Mouse (Mus musculus) megakaryocyte, embryonic 14.5 days (primary cell): Measurements from ENCODE around the gene Cep85l. TPM values are rescaled to one million over a fixed set of nuclear protein-coding genes. Genes with fewer than 3 reads are reported as not detected.

Experiments
- H3K27me3 ChIP-seq: replicated peaks from 2 replicates; pipeline ENCODE3; 2012; ENCODE audit warnings: inconsistent platforms
- H3K36me3 ChIP-seq: replicated peaks from 2 replicates; pipeline ENCODE3; 2012; ENCODE audit warnings: low read length, inconsistent platforms, mixed read lengths
- H3K4me1 ChIP-seq: 2 replicates; pipeline ENCODE4 v1.6.1; 2012; ENCODE audit warnings: inconsistent platforms
- H3K4me3 ChIP-seq: replicated peaks from 2 replicates; pipeline ENCODE3; 2012; ENCODE audit warnings: moderate library complexity, mild to moderate bottlenecking, inconsistent platforms
- H3K9me3 ChIP-seq: 2 replicates; pipeline ENCODE4 v1.6.1; 2012; ENCODE audit warnings: inconsistent platforms
- FLI1 ChIP-seq: IDR thresholded peaks from 2 replicates; pipeline ENCODE4 v1.6.1; 2012; ENCODE audit warnings: low read length, inconsistent platforms, mixed read lengths
- GATA1 ChIP-seq: IDR thresholded peaks from 3 replicates; pipeline ENCODE4 v1.6.1; 2012; ENCODE audit warnings: mixed read lengths, low read length, inconsistent platforms, borderline replicate concordance
- polyA plus RNA-seq: library from polyadenylated mRNA; stranded (reverse); fragments of >175 nt; gene quantifications from 2 replicates; pipeline ENCODE4 v1.2.3, GENCODE M21; 2012; ENCODE audit warnings: low replicate concordance; ENCODE audit not compliant: insufficient read depth

Gene Cep85l
- polyA plus RNA-seq, 1 experiment = 0.15 TPM

DNA sequence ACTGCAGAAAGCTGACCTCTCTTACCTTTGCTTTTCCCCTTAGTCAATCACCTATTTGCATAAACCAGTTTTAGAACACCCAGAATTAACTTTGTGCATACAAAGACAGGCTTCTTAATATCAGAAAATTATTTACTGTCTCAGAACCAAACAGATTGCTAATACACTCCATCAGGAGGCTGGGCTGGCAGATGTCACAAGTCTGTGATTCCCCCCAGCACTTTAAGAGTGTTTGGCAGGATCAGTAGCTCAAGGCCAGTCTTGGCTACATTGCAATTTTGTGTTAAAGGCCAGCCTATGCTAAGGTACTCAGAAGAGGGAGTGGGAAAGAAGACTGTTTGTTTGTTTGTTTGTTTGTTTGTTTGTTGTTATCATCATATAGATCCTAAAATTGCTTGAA is 2.7 kb downstream of the Cep85l start:
- Histone ChIP-seq H3K4me1 (peaks cover 20% of the 10 kb centered on the region), H3K27me3 (peaks cover 3% of the 10 kb centered on the region), H3K36me3 (no peaks in the 10 kb centered on the region), H3K4me3 (no peak overlapping the region), H3K9me3 (peaks cover 9% of the 10 kb centered on the region)
- TF ChIP-seq GATA1 = no peak
- no peak for TF ChIP-seq FLI1

DNA sequence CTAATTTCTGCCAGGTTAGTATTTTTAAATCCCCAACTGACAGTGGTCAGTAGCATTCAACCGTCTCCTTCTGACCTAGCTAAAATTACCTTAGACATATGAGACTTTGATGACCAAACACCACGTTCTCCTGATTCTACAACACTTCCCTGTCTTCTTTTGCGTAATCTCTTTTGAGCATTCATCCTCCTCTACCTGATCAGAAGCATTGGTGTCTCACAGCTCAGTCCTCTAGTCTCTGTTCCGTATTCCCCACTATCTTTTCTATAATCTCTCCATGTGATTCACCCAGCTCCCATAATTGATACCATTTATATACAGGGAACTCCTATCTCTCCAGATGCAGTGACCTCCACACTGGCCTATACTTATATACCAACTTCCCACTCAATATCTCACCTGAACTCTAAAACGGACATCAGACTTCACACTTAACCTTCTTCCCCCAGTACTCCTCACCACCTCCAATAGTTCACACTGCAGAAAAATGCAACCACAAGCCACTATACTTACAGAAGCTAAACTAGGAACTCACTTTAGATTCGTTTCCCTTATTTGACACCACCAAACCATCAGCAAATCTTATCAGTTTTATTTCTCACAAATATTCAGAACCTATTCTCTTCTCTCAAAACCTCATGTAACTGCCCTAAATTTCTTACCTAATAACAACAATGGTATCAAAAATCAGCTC is 5.7 kb downstream of the Cep85l start:
- Histone ChIP-seq H3K36me3 (peaks cover 11% of the 10 kb centered on the region), H3K4me1 (peaks cover 11% of the 10 kb centered on the region), H3K27me3 (peaks cover 2% of the 10 kb centered on the region), H3K9me3 (peaks cover 25% of the 10 kb centered on the region), H3K4me3 (no peak overlapping the region)
- TF ChIP-seq FLI1 (no peak), GATA1 (no peak)

DNA sequence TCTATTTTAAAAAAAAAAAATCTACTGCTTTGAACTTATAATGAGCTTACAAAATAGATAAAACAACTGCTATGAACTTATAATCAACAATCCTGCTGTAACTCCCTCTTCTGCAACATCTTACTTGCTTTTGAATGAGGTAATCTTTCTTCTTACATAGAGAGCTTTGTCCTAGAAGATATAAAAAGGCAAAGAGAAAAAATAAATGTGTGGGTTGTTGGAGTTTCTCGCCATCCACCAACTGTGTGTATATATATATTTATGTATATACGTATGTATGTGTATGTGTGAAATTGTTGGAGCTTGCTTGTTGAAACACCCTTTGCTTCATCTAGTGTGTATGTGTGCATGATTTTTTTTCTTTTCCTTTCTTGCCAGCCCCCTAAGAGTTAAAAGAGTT is 12.5 kb downstream of the Cep85l start:
- peaks cover 23% of the 10 kb centered on the region for H3K36me3 ChIP-seq
- no peaks in the 10 kb centered on the region for H3K4me1 ChIP-seq
- TF ChIP-seq GATA1 = no peak
- TF ChIP-seq FLI1 = no peak
- no peak overlapping the region for H3K4me3 ChIP-seq
- peaks cover 27% of the 10 kb centered on the region for H3K9me3 ChIP-seq
- no peaks in the 10 kb centered on the region for H3K27me3 ChIP-seq

DNA sequence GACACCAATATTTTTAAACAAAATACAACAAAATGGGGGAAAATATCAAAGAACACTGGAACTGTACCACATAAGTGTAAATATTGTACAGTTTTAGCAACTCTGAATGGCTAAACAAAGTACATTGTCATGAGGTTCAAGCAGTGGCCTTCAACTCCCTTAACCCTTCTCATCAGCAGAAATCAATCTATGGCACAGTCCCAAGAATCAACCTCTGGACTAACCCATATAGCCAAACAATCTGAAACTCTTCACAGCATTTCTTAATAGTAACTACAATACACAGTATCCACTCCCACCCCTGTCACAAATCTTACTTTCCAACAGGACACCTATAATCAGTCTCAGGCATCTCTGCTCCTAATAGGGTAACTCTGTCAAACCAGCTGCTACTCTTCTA is 15.4 kb downstream of the Cep85l start:
- Histone ChIP-seq H3K4me1 (no peaks in the 10 kb centered on the region), H3K27me3 (no peaks in the 10 kb centered on the region), H3K4me3 (no peak overlapping the region), H3K9me3 (peaks cover 13% of the 10 kb centered on the region), H3K36me3 (peaks cover 17% of the 10 kb centered on the region)
- TF ChIP-seq FLI1 = no peak
- no peak for TF ChIP-seq GATA1

DNA sequence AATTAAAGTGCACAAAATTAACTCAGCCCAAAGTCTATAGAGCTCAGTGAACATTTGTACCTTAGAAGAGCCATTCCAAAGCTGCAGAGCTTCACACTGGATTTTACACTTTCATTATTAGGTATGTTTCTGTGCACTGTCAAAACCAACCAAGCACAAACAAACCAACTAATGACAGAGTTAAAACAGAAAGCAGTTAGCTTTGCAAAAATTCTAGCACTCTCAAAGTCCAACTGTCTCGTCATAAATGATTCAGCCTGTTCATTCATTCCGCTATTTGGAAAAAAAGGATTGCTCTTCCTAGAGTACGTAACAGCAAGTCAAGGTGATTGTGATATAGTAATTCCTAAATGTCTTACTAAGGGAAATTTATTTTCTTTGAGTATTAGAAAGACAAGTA is 20.7 kb downstream of the Cep85l start:
- H3K36me3 ChIP-seq = peaks cover 32% of the 10 kb centered on the region
- H3K27me3 ChIP-seq = no peaks in the 10 kb centered on the region
- H3K4me1 ChIP-seq = no peaks in the 10 kb centered on the region
- TF ChIP-seq GATA1 (no peak), FLI1 (no peak)
- peaks cover 16% of the 10 kb centered on the region for H3K9me3 ChIP-seq
- H3K4me3 ChIP-seq = no peak overlapping the region

DNA sequence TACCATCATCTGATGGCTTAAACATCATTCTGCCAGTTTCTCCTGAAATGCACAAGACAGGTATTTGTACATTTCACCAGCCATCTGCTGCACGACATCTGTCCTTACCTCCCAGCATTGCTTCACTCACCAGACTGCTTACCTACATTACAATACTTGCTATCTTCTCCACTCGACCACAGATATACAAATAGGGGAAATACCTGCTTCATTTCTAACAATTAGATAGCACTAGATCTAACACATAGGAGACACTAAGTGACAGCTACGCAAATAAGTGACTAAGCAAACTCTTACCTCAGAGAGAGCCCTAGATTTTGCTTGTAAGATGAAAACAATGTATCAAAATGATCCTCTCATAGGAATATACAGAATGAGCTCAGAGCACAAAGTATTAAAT is 26.1 kb downstream of the Cep85l start:
- TF ChIP-seq GATA1 (no peak), FLI1 (no peak)
- Histone ChIP-seq H3K9me3 (0 out of 2 replicates have a peak, but pooled peaks cover 3% of the 10 kb centered on the region), H3K36me3 (peaks cover 23% of the 10 kb centered on the region), H3K27me3 (no peaks in the 10 kb centered on the region), H3K4me1 (peaks cover 3% of the 10 kb centered on the region; the same call in 1 of the 2 replicates), H3K4me3 (no peak overlapping the region)

DNA sequence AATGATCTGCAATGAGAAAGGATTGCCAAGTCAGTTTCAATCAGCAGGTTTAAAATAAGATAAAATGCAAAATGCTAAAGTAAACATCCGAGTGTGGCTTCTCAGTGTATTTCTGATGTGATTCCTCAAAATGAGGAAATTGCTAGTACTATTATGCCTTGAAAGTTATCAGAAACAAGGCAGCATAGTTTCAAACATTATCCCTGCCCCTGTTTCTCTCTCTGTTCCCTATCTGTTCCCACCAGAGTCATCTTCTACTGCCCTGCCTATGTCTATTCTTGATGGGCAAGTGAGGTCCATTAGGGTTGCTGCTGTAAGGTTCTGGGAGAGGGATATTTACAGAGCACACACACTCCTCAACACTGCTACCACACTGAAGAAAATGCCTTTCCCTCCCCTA is 30.5 kb downstream of the Cep85l start:
- Histone ChIP-seq H3K4me1 (peaks cover 16% of the 10 kb centered on the region; the same call in 1 of the 2 replicates), H3K9me3 (no peaks in the 10 kb centered on the region), H3K27me3 (no peaks in the 10 kb centered on the region), H3K4me3 (no peak overlapping the region), H3K36me3 (peaks cover 5% of the 10 kb centered on the region)
- TF ChIP-seq GATA1 (no peak), FLI1 (no peak)

DNA sequence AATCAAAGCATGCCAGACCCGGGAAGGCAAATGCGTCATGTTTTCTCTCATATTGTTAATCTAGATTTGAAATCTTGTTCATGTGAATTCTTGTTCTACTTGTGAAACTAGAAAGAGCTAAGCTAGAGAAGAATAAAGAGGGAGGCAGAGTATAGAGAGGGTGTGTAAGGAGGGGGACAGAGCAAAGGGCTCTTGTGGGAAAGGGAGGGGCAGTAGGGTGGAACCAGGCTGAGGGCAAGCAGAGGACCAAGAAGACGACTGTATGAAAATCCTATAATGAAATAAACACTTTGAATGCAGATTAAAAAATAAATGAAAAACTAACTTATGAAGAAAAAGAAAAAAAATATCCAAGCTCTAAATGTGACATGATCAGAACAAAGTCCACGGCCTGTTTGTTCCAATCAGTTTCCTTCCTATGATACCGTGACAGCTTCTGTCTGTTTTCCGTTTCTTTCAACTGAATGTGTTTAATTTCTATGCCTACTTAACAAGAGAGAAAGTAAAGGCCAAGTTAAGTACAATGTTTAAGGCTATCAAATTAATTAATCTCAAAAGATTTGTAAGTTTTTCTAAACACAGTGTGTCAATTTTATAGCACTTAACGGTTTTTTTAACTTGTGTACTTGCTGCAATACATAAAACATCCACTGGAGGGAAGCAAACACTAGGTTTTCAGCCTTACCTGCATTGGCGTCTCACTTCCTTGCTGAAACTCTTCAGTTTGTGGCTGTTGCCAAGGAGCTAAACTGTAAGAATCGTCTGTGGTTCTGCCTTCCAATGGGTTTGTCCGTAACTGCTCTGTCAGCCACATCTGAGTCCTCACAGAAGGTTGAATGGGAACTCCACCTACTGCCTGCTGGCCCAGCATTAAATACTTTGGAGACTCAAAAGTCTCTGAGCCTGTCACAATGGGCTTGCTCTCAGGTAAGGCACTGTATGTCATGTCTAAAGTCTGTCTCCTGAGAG is 31.7 kb downstream of the Cep85l start:
- H3K27me3 ChIP-seq = no peaks in the 10 kb centered on the region
- peaks cover 19% of the 10 kb centered on the region for H3K4me1 ChIP-seq
- no peaks in the 10 kb centered on the region for H3K9me3 ChIP-seq
- H3K36me3 ChIP-seq = peaks cover 5% of the 10 kb centered on the region
- no peak for TF ChIP-seq FLI1
- no peak for TF ChIP-seq GATA1
- H3K4me3 ChIP-seq = peak overlapping the region; percentile 7

DNA sequence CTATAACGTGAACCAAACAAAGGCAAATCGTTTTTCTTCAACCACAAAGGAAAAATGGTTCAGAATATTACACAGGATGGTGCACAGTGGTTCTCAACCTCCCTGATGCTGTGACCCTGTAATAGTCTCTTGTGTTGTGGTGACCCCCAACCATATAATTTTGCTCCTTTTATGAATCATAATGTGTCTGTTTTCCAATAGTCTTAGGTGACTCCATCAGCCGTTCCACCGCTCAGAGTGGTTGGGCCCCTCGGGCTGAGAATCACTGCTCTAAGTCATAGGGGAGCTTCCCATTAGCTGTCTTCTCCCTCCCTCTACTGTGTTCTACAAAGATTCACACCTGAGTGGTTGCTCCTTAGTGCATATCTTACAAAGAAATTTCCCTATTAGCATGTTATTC is 32.8 kb downstream of the Cep85l start:
- Histone ChIP-seq H3K36me3 (peaks cover 5% of the 10 kb centered on the region), H3K27me3 (no peaks in the 10 kb centered on the region), H3K4me3 (no peak overlapping the region), H3K4me1 (peaks cover 19% of the 10 kb centered on the region), H3K9me3 (no peaks in the 10 kb centered on the region)
- TF ChIP-seq FLI1 (no peak), GATA1 (no peak)

DNA sequence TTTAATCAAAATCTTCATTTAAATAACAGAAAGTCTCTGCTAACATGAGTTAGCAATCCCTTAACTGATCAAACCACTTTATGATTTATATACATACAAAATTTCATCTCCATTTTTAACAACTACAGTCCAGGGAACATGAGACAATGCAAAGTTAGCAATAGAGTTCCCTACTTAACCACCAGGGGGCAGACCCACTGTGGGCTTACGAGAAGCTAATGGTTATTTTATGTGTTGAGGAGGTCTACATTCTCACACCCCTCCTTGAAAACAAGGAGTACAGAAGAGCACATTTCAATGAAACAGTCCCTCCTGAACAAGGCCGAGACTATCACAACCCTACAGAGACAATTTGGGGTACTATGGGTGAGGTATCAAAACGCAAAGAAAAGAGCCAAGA is 33.2 kb downstream of the Cep85l start:
- Histone ChIP-seq H3K36me3 (peaks cover 5% of the 10 kb centered on the region), H3K9me3 (no peaks in the 10 kb centered on the region), H3K4me1 (peaks cover 19% of the 10 kb centered on the region), H3K4me3 (no peak overlapping the region), H3K27me3 (no peaks in the 10 kb centered on the region)
- no peak for TF ChIP-seq GATA1
- no peak for TF ChIP-seq FLI1
